Mouse (Mus musculus) spleen, adult 2 months (tissue): Measurements from ENCODE around the gene Cmip. TPM values are rescaled to one million over a fixed set of nuclear protein-coding genes. Genes with fewer than 3 reads are reported as not detected.

ENCODE experiments used
- DNase-seq, 2 experiments: peaks; one replicate each; pipeline versions ENCODE4 v3.0.0 to v3.0.0-alpha.2; 2012 to 2021; ENCODE audit warnings: low spot score in 2 of 2, low read depth in 1 of 2
- H3K27ac ChIP-seq: fragments of 200-500 bp; 2 replicates; pipeline ENCODE4 v1.5.1; 2012; ENCODE audit warnings: low read length, inconsistent platforms; ENCODE audit not compliant: insufficient read depth
- H3K27me3 ChIP-seq: fragments of 200-500 bp; 2 replicates; pipeline ENCODE4 v1.6.1; 2012; ENCODE audit warnings: mild to moderate bottlenecking, moderate library complexity, low read length, inconsistent platforms; ENCODE audit not compliant: control insufficient read depth, insufficient read depth
- H3K36me3 ChIP-seq: fragments of 200-500 bp; 2 replicates; pipeline ENCODE4 v1.6.1; 2012; ENCODE audit warnings: mild to moderate bottlenecking, low read length, inconsistent platforms; ENCODE audit not compliant: control insufficient read depth, insufficient read depth
- H3K4me1 ChIP-seq: fragments of 200-500 bp; 2 replicates; pipeline ENCODE4 v1.6.1; 2011; ENCODE audit warnings: inconsistent platforms; ENCODE audit not compliant: control insufficient read depth, insufficient read depth, insufficient read length
- H3K4me3 ChIP-seq: fragments of 200-500 bp; 2 replicates; pipeline ENCODE4 v1.5.1; 2011; ENCODE audit warnings: mild to moderate bottlenecking, inconsistent platforms; ENCODE audit not compliant: insufficient read depth, insufficient read length; ENCODE audit errors: extremely low read depth
- CTCF ChIP-seq: fragments of 200-500 bp; IDR thresholded peaks from 2 replicates; pipeline ENCODE4 v1.5.1; 2011; ENCODE audit warnings: mild to moderate bottlenecking, inconsistent platforms; ENCODE audit not compliant: insufficient read depth, insufficient read length, insufficient replicate concordance; ENCODE audit errors: extremely low read depth
- POLR2A ChIP-seq: fragments of 200-500 bp; IDR thresholded peaks from 2 replicates; pipeline ENCODE4 v1.6.1; 2011; ENCODE audit warnings: low read depth, low read length, inconsistent platforms
- WGBS: fragments of 180-500 bp; shearing (Covaris S2); methylation state at CpG from one replicate; pipeline ENCODE4 v1.1.7; 2018; 5-methylcytosine and 5-hydroxymethylcytosine counted together
- polyA plus RNA-seq: library from polyadenylated mRNA; depleted of rRNA; stranded (reverse); fragments of >200 nt; gene quantifications from 2 replicates; pipeline ENCODE4 v1.2.3, GENCODE M21; 2012

Cmip gene
- polyA plus RNA-seq, 1 experiment = 48.2 TPM

DNA sequence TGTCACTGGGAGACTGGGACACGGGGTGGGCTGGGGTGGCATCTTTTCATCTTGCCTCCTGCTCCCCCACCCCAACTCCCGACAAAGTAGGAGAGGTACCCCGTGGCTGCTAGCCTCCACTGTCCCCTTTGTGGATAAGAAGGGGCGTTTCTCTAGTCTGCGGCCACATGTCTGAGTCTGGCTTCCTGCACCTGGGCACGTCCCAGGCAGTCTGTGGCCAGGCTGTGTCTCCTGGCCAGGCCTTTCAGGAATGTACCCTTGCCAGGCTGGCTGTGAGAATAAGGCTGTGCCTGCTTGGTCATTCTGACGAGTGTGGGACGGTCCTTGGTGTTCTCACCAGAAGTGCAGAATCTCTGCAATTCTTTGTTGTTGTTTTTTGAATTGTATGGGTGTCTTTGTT, 78.6 kb downstream of the Cmip start:
- WGBS = 54% methylated on average over 8 of the region's 8 CpGs
- Histone ChIP-seq H3K36me3 (no peaks in the 10 kb centered on the region), H3K4me3 (no peak overlapping the region), H3K4me1 (peaks cover 44% of the 10 kb centered on the region), H3K27ac (no peak overlapping the region), H3K27me3 (no peaks in the 10 kb centered on the region)
- no peak for DNase-seq
- no peak for TF ChIP-seq POLR2A
- TF ChIP-seq CTCF = no peak

DNA sequence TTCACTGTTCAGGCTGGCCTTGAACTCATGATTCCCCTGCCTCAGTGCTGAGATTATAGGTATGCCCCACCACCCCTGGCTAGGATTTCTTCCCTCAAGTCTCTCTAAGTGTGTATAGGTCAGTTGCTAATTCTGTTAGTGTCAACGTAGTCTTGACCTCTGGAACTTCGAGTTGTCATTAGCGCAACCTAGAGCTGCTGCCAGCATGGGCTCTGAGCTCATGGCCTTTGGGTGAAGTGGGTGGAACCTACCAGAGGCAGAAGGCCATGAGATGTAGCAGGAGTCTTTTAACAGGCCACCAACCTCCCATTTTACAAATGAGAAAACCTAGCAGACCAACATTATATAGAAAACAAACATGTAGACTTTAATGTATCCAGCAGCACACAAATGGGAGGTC, 80.3 kb downstream of the Cmip start:
- H3K27me3 ChIP-seq = no peaks in the 10 kb centered on the region
- H3K4me1 ChIP-seq = peaks cover 50% of the 10 kb centered on the region
- H3K36me3 ChIP-seq = no peaks in the 10 kb centered on the region
- H3K27ac ChIP-seq = no peak overlapping the region
- WGBS = 91% methylated on average over 3 of the region's 3 CpGs
- DNase-seq = no peak
- no peak for TF ChIP-seq CTCF
- no peak for TF ChIP-seq POLR2A
- no peak overlapping the region for H3K4me3 ChIP-seq

DNA sequence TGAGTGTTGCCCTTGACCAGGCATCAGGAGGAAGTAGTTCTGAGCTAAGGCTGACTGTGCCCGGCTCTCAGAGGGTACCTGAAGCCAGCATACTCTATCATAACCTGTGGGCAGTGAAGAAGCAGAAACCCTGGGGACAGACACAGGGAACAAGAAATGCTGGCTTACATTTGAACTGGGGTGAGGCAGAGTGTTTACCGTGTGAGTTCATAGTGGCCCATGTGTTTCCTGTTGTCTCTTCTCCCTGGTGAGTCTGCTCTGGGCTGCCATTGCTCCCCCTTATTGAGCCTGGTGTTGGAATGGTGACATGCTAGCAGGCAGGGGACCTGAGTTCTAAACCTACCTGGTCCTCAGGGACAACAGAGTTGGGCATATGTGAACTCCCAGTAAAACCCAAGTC, 81.8 kb downstream of the Cmip start:
- no peak for DNase-seq
- 10% methylated on average over 2 of the region's 2 CpGs for WGBS
- no peaks in the 10 kb centered on the region for H3K36me3 ChIP-seq
- H3K4me1 ChIP-seq = peaks cover 55% of the 10 kb centered on the region
- H3K4me3 ChIP-seq = no peak overlapping the region
- no peaks in the 10 kb centered on the region for H3K27me3 ChIP-seq
- no peak overlapping the region; the same call in 1 of the 2 replicates for H3K27ac ChIP-seq
- TF ChIP-seq POLR2A = no peak
- no peak for TF ChIP-seq CTCF

DNA sequence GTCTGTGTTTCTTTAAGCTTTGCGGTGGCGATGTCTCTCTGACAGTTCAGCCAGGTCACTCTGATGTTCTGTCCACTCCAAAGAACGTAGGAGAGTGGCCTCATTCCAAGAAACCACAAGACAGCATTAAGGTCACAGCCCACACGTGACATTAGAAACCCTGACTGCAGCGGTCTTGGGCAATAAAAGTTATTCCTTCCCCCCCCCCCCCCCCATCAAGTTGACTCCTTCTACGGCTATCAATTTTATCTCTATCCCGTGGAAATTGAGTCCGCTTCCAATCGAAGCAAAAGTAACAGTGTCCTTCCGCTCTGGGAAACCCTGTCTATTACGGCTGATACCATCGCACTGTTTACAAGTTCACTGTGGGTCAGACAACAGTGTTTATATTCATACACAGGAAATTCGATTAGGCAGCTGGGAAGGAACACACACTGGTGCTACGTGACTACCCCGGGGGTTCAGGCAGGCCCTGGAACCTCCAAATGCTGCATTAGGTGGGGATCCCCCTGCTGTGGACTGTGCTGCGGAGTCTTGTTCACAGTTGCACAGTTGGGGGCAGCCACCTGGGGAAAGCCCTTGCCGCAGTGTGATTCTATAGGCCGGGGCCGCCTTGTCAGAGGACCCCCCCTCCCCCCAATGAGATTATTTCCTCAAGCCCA, 82.6 kb downstream of the Cmip start:
- Histone ChIP-seq H3K4me3 (no peak overlapping the region), H3K36me3 (no peaks in the 10 kb centered on the region), H3K27me3 (no peaks in the 10 kb centered on the region), H3K27ac (peak overlapping the region; percentile 52), H3K4me1 (peaks cover 51% of the 10 kb centered on the region)
- no peak for DNase-seq
- WGBS = 60% methylated on average over 19 of the region's 19 CpGs
- no peak for TF ChIP-seq POLR2A
- TF ChIP-seq CTCF = no peak

DNA sequence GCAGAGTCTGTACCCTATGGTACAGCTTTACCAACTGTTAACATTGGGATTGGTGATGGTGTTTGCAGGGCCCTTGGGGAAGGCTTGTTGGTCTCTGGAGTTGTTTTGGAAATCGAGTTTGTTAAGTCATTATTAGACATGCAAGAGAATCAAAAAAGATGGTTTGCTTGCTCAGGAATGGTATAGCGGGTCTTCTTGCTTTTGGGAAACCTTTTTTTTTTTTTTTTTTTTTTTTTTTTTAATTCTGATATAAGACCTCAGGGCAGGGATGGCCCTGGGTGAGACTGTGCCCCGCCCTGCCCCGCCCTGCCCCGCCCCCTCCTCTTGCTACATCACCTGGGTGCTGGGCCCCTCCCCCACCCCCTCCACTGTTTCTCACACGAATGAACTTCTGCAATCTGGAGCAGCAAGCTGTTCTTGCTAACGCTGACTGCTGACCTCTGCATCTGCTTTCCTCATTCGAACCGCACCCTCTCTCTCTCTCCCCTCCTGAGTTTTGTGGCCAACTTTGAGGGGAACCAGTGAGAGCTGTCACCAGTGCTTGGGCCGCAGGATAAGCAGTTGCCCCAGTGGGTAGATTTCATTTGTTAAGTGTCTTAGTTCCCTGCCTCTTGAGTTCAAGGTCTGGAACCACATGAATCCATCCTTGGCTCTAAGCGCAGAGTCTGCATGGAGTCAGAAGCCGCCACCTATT, 83.2 kb downstream of the Cmip start:
- Histone ChIP-seq H3K27ac (peak overlapping the region; percentile 52), H3K36me3 (no peaks in the 10 kb centered on the region), H3K4me1 (peaks cover 50% of the 10 kb centered on the region), H3K4me3 (no peak overlapping the region), H3K27me3 (no peaks in the 10 kb centered on the region)
- WGBS = 19% methylated on average over 9 of the region's 12 CpGs
- peak; percentile 40 to 41 for DNase-seq
- TF ChIP-seq POLR2A (no peak), CTCF (no peak)

DNA sequence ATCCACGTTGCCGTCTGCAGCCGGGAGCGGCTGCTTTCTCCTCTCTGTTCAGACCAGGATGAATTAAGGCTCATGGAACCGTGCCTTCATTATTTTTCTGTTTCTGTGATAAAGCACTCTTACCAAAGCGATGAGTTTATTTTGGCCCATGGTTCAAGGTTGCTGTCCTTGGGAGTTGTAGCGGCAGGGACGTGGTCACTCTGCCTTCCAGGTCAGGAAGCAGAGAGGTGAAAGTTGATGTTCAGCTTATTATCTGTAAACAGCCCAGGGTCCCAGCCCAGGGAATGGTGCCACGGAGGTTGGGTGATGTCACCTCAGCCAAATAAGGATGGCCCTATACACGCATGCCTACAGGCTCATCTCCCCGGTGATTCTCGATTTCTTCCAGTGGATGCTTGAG, 83.9 kb downstream of the Cmip start:
- no peak for DNase-seq
- WGBS = 91% methylated on average over 12 of the region's 12 CpGs

More for the DNA sequence above, 83.9 kb downstream of the Cmip start:
- peaks cover 46% of the 10 kb centered on the region for H3K4me1 ChIP-seq
- TF ChIP-seq POLR2A (no peak), CTCF (no peak)
- H3K4me3 ChIP-seq = no peak overlapping the region
- no peak overlapping the region for H3K27ac ChIP-seq
- H3K36me3 ChIP-seq = no peaks in the 10 kb centered on the region
- no peaks in the 10 kb centered on the region for H3K27me3 ChIP-seq
